Mouse (Mus musculus): ENCODE data around the gene Syn1. TPM values are rescaled to one million over a fixed set of nuclear protein-coding genes. Genes with fewer than 3 reads are reported as not detected.

The Syn1 gene
- 1.1 and 1.7 TPM in 2 replicates for polyA plus RNA-seq (2015; fragmentation: Nextera tagmentation; extraction: Ambion mirVana)

GRCm38 (mm10) chrX:20920844-20921364, at the start of gene Syn1:
Syn1 (minus strand) TSS chrX:20921004.
- Histone ChIP-seq H3K9me3 (ENCODE audit: control insufficient read depth, low read length) (no peaks in the 10 kb centered on the region), H3K27me3 (ENCODE audit: control insufficient read depth, insufficient read depth, low read length) (no peaks in the 10 kb centered on the region), H3K4me3 (ENCODE audit: low read depth, low read length) (peak within 1 kb of the TSS; percentile 38), H3K4me2 (replicated peaks; ENCODE audit: low read depth) (peak within 1 kb of the TSS; percentile 63), H3K9ac (ENCODE audit: low read length) (no peak within 1 kb of the TSS), H3K4me1 (replicated peaks; ENCODE audit: control insufficient read depth, insufficient read depth) (no peaks in the 10 kb centered on the region), H3K36me3 (ENCODE audit: control insufficient read depth, insufficient read depth, low read length) (no peaks in the 10 kb centered on the region), H3K27ac (replicated peaks) (no peak within 1 kb of the TSS)
- ATAC-seq (ENCODE audit: low FRiP score, low TSS enrichment) (peak; percentile 97), DNase-seq (ENCODE audit: low spot score) (peak; percentile 77)
- TF ChIP-seq CTCF (IDR thresholded peaks at IDR 0.05; ENCODE audit: low read depth), result no peak
- TF ChIP-seq EP300 (optimal IDR thresholded peaks at IDR 0.05), result no peak
- 17% methylated on average over 38 of the region's 44 CpGs for WGBS

- ATAC-seq (ENCODE audit: low FRiP score, low TSS enrichment) (peak; percentile 96), DNase-seq (ENCODE audit: low spot score) (peak; percentile 89)
- H3K27me3 ChIP-seq (ENCODE audit: control insufficient read depth, insufficient read depth, low read length), result no peaks in the 10 kb centered on the region
- peak; percentile 56 for TF ChIP-seq CTCF (IDR thresholded peaks at IDR 0.05; ENCODE audit: low read depth)
- no peak for TF ChIP-seq EP300 (optimal IDR thresholded peaks at IDR 0.05)
- H3K4me3 ChIP-seq (ENCODE audit: low read depth, low read length), result peak within 1 kb of the TSS; percentile 48
- no peaks in the 10 kb centered on the region for H3K36me3 ChIP-seq (ENCODE audit: control insufficient read depth, insufficient read depth, low read length)
- H3K27ac ChIP-seq (replicated peaks), result peak within 1 kb of the TSS; percentile 81
- peak within 1 kb of the TSS; percentile 54 for H3K9ac ChIP-seq (ENCODE audit: low read length)
- WGBS, result 16% methylated on average over 57 of the region's 57 CpGs
- peak within 1 kb of the TSS; percentile 32 for H3K4me2 ChIP-seq (replicated peaks; ENCODE audit: low read depth)
- H3K4me1 ChIP-seq (replicated peaks; ENCODE audit: control insufficient read depth, insufficient read depth), result no peaks in the 10 kb centered on the region
- no peaks in the 10 kb centered on the region for H3K9me3 ChIP-seq (ENCODE audit: control insufficient read depth, low read length)
These were observed 40.9 kb upstream of the Syn1 start, which contains the start of gene Uxt for GRCm38 (mm10) chrX:20961477-20962378. Uxt (minus strand) TSS chrX:20962017.

- H3K4me3 ChIP-seq (ENCODE audit: low read depth, low read length), result peak within 1 kb of the TSS; percentile 61
- peak; percentile 86 for DNase-seq (ENCODE audit: low spot score)
- H3K9ac ChIP-seq (ENCODE audit: low read length), result peak within 1 kb of the TSS; percentile 66
- TF ChIP-seq CTCF (IDR thresholded peaks at IDR 0.05; ENCODE audit: low read depth), result 0 out of 2 replicates have a peak, but pooled peaks have one; percentile 0
- TF ChIP-seq EP300 (optimal IDR thresholded peaks at IDR 0.05), result no peak
- H3K36me3 ChIP-seq (ENCODE audit: control insufficient read depth, insufficient read depth, low read length), result no peaks in the 10 kb centered on the region
- peak; percentile 98 for ATAC-seq (ENCODE audit: low FRiP score, low TSS enrichment)
- peak within 1 kb of the TSS; percentile 56; the same call in 1 of the 2 replicates for H3K27ac ChIP-seq (replicated peaks)
- no peaks in the 10 kb centered on the region for H3K27me3 ChIP-seq (ENCODE audit: control insufficient read depth, insufficient read depth, low read length)
- WGBS, result 20% methylated on average over 30 of the region's 30 CpGs
- H3K4me1 ChIP-seq (replicated peaks; ENCODE audit: control insufficient read depth, insufficient read depth), result no peaks in the 10 kb centered on the region
- peak within 1 kb of the TSS; percentile 51 for H3K4me2 ChIP-seq (replicated peaks; ENCODE audit: low read depth)
- H3K9me3 ChIP-seq (ENCODE audit: control insufficient read depth, low read length), result no peaks in the 10 kb centered on the region
These were observed 29.5 kb upstream of the Syn1 start, which contains the start of gene Elk1 for GRCm38 (mm10) chrX:20950191-20950880. Elk1 (minus strand) TSS chrX:20950608.

- no peak for ATAC-seq (ENCODE audit: low FRiP score, low TSS enrichment)
- TF ChIP-seq CTCF (IDR thresholded peaks at IDR 0.05; ENCODE audit: low read depth) (peak; percentile 71), EP300 (optimal IDR thresholded peaks at IDR 0.05) (no peak)
- WGBS, result 11% methylated on average over 4 of the region's 4 CpGs
These were observed 25.3 kb upstream of the Syn1 start for GRCm38 (mm10) chrX:20946055-20946454.

GRCm38 (mm10) chrX:20931963-20932362, 11.2 kb upstream of the Syn1 start:
- H3K4me2 ChIP-seq (replicated peaks; ENCODE audit: low read depth), result no peak overlapping the region
- no peaks in the 10 kb centered on the region for H3K36me3 ChIP-seq (ENCODE audit: control insufficient read depth, insufficient read depth, low read length)
- no peak for DNase-seq (ENCODE audit: low spot score)
- no peaks in the 10 kb centered on the region for H3K4me1 ChIP-seq (replicated peaks; ENCODE audit: control insufficient read depth, insufficient read depth)
- no peak for ATAC-seq (ENCODE audit: low FRiP score, low TSS enrichment)
- TF ChIP-seq EP300 (optimal IDR thresholded peaks at IDR 0.05) (no peak), CTCF (IDR thresholded peaks at IDR 0.05; ENCODE audit: low read depth) (no peak)
- H3K27me3 ChIP-seq (ENCODE audit: control insufficient read depth, insufficient read depth, low read length), result no peaks in the 10 kb centered on the region
- H3K27ac ChIP-seq (replicated peaks), result no peak overlapping the region
- 78% methylated on average over 1 of the region's 1 CpGs for WGBS
- no peak overlapping the region for H3K4me3 ChIP-seq (ENCODE audit: low read depth, low read length)
- no peak overlapping the region for H3K9ac ChIP-seq (ENCODE audit: low read length)
- no peaks in the 10 kb centered on the region for H3K9me3 ChIP-seq (ENCODE audit: control insufficient read depth, low read length)

More at GRCm38 (mm10) chrX:20946055-20946454, 25.3 kb upstream of the Syn1 start:
- peak; percentile 38 for DNase-seq (ENCODE audit: low spot score)
- Histone ChIP-seq H3K9me3 (ENCODE audit: control insufficient read depth, low read length) (no peaks in the 10 kb centered on the region), H3K4me2 (replicated peaks; ENCODE audit: low read depth) (no peak overlapping the region), H3K4me3 (ENCODE audit: low read depth, low read length) (no peak overlapping the region), H3K9ac (ENCODE audit: low read length) (no peak overlapping the region), H3K4me1 (replicated peaks; ENCODE audit: control insufficient read depth, insufficient read depth) (no peaks in the 10 kb centered on the region), H3K27me3 (ENCODE audit: control insufficient read depth, insufficient read depth, low read length) (no peaks in the 10 kb centered on the region), H3K27ac (replicated peaks) (no peak overlapping the region), H3K36me3 (ENCODE audit: control insufficient read depth, insufficient read depth, low read length) (no peaks in the 10 kb centered on the region)
